Mouse (Mus musculus) brain, embryonic 14.5 days (tissue): ENCODE measurements around the gene Cntnap1. TPM values are rescaled to one million over a fixed set of nuclear protein-coding genes. Genes with fewer than 3 reads are reported as not detected.

Experiments used
- DNase-seq: peaks from one replicate; pipeline ENCODE4 v3.0.0-alpha.2; 2011; ENCODE audit warnings: low read depth
- CTCF ChIP-seq: fragments of 200-500 bp; IDR thresholded peaks from 2 replicates; pipeline ENCODE4 v1.5.1; 2012; ENCODE audit warnings: inconsistent platforms, mild to moderate bottlenecking, moderate library complexity, borderline replicate concordance; ENCODE audit not compliant: insufficient read depth, insufficient read length; ENCODE audit errors: extremely low read depth
- POLR2A ChIP-seq: fragments of 200-500 bp; IDR thresholded peaks from 2 replicates; pipeline ENCODE4 v1.6.1; 2012; ENCODE audit warnings: mild to moderate bottlenecking, inconsistent platforms, borderline replicate concordance; ENCODE audit not compliant: poor library complexity, insufficient read depth, insufficient read length, severe bottlenecking; ENCODE audit errors: extremely low read depth
- polyA plus RNA-seq: library from polyadenylated mRNA; depleted of rRNA; stranded (reverse); fragments of >200 nt; gene quantifications from 2 replicates; pipeline ENCODE4 v1.2.3, GENCODE M21; 2012

Gene Cntnap1
- polyA plus RNA-seq, 1 experiment: 6.9 TPM

- DNase-seq: no peak
- TF ChIP-seq CTCF (no peak), POLR2A (no peak)
Measured at GRCm38 (mm10) chr11:101194643-101195042, 24.3 kb downstream of the Cntnap1 start.

- TF ChIP-seq POLR2A (no peak), CTCF (no peak)
- DNase-seq: no peak
Measured at GRCm38 (mm10) chr11:101195101-101195500, 24.8 kb downstream of the Cntnap1 start.

- no peak for TF ChIP-seq POLR2A
- no peak for TF ChIP-seq CTCF
- DNase-seq: no peak
Measured at GRCm38 (mm10) chr11:101195571-101195970, 25.2 kb downstream of the Cntnap1 start.

GRCm38 (mm10) chr11:101196175-101196574 lies 25.9 kb downstream of the Cntnap1 start:
- TF ChIP-seq CTCF (no peak), POLR2A (no peak)
- no peak for DNase-seq

- TF ChIP-seq CTCF (no peak), POLR2A (no peak)
- no peak for DNase-seq
Measured at GRCm38 (mm10) chr11:101199555-101199954, 29.2 kb downstream of the Cntnap1 start.

GRCm38 (mm10) chr11:101200986-101201385 lies 30.7 kb downstream of the Cntnap1 start:
- TF ChIP-seq CTCF: peak; percentile 81
- TF ChIP-seq POLR2A: no peak
- peak; percentile 77 for DNase-seq

- 0 out of 2 replicates have a peak, but pooled peaks have one; percentile 30 for TF ChIP-seq CTCF
- no peak for TF ChIP-seq POLR2A
- DNase-seq: peak; percentile 89
Measured at GRCm38 (mm10) chr11:101211970-101212369, 41.6 kb downstream of the Cntnap1 start.

GRCm38 (mm10) chr11:101216936-101217335 lies 46.6 kb downstream of the Cntnap1 start:
- DNase-seq: no peak
- TF ChIP-seq POLR2A: no peak
- TF ChIP-seq CTCF: no peak

GRCm38 (mm10) chr11:101218436-101219055 lies 48.2 kb downstream of the Cntnap1 start:
- no peak for DNase-seq
- TF ChIP-seq POLR2A (no peak), CTCF (no peak)

- TF ChIP-seq CTCF: no peak
- no peak for TF ChIP-seq POLR2A
- DNase-seq: no peak
Measured at GRCm38 (mm10) chr11:101220853-101221252, 50.5 kb downstream of the Cntnap1 start.

- no peak for TF ChIP-seq CTCF
- no peak for TF ChIP-seq POLR2A
- no peak for DNase-seq
Measured at GRCm38 (mm10) chr11:101221306-101221986, 51.1 kb downstream of the Cntnap1 start.

- no peak for DNase-seq
- TF ChIP-seq POLR2A: no peak
- no peak for TF ChIP-seq CTCF
Measured at GRCm38 (mm10) chr11:101224337-101224736, 54.0 kb downstream of the Cntnap1 start.
